Mouse (Mus musculus) megakaryocyte, adult 5-6 weeks (primary cell): ENCODE data around the gene Poldip2. TPM values are rescaled to one million over a fixed set of nuclear protein-coding genes. Genes with fewer than 3 reads are reported as not detected.

Experiments
- ATAC-seq: 2 replicates; pipeline ENCODE4 v1.8.0; 2016; ENCODE audit warnings: mild to moderate bottlenecking, inconsistent platforms; ENCODE audit not compliant: poor library complexity, severe bottlenecking
- total RNA-seq, 2 experiments: library from RNA; stranded (forward) in 1 of 2; stranded (reverse) in 1 of 2; fragments of 153-499, 151-499 nt in 1 of 2; fragments of 221-1000, 200-1000 nt in 1 of 2; gene quantifications; 2 replicates each; pipeline versions ENCODE4 v1.2.3 to v1.2.4; 2015 to 2017

The Poldip2 gene
- total RNA-seq, 2 experiments from 2014 or later = 22.4 to 23.1 TPM

GRCm38 (mm10) chr11:78536690-78537084 lies 24.7 kb downstream of the Poldip2 start:
- no peak; the same call in 1 of the 2 replicates for ATAC-seq

GRCm38 (mm10) chr11:78540358-78540757 lies 28.4 kb downstream of the Poldip2 start:
- ATAC-seq = no peak

GRCm38 (mm10) chr11:78544449-78545111 lies 32.6 kb downstream of the Poldip2 start:
- no peak for ATAC-seq

- ATAC-seq = no peak
These were observed 33.2 kb downstream of the Poldip2 start for GRCm38 (mm10) chr11:78545181-78545580.

GRCm38 (mm10) chr11:78547718-78548460 lies 35.9 kb downstream of the Poldip2 start:
- ATAC-seq = no peak

GRCm38 (mm10) chr11:78549491-78549987 lies 37.5 kb downstream of the Poldip2 start:
- ATAC-seq = no peak

GRCm38 (mm10) chr11:78550168-78551058 lies 38.4 kb downstream of the Poldip2 start, which contains the start of gene Tmem97:
Gene Tmem97, minus strand, starts transcription at chr11:78550777.
- ATAC-seq = peak; percentile 100

- no peak for ATAC-seq
These were observed 39.0 kb downstream of the Poldip2 start for GRCm38 (mm10) chr11:78551059-78551398.

- no peak for ATAC-seq
These were observed 43.6 kb downstream of the Poldip2 start for GRCm38 (mm10) chr11:78555623-78556022.

GRCm38 (mm10) chr11:78556070-78556469 lies 44.1 kb downstream of the Poldip2 start:
- ATAC-seq = no peak

GRCm38 (mm10) chr11:78557241-78557640 lies 45.2 kb downstream of the Poldip2 start:
- ATAC-seq = no peak

GRCm38 (mm10) chr11:78560447-78560846 lies 48.5 kb downstream of the Poldip2 start:
- ATAC-seq = peak; percentile 82

GRCm38 (mm10) chr11:78566775-78567174 lies 54.8 kb downstream of the Poldip2 start:
- 0 out of 2 replicates have a peak, but pooled peaks have one; percentile 10 for ATAC-seq

GRCm38 (mm10) chr11:78567614-78568013 lies 55.6 kb downstream of the Poldip2 start:
- ATAC-seq = no peak

GRCm38 (mm10) chr11:78568827-78569226 lies 56.8 kb downstream of the Poldip2 start:
- ATAC-seq = no peak

- ATAC-seq = no peak
These were observed 57.8 kb downstream of the Poldip2 start for GRCm38 (mm10) chr11:78569806-78570205.

- ATAC-seq = no peak
These were observed 59.4 kb downstream of the Poldip2 start for GRCm38 (mm10) chr11:78571441-78571840.

GRCm38 (mm10) chr11:78571854-78572253 lies 59.9 kb downstream of the Poldip2 start:
- no peak for ATAC-seq
